Mouse (Mus musculus) hindbrain, embryonic 10.5 days (tissue): Measurements from ENCODE around the gene Gm3055. TPM values are rescaled to one million over a fixed set of nuclear protein-coding genes. Genes with fewer than 3 reads are reported as not detected.
"Not testable (repeated sequence)": the region's sequence is repeated elsewhere in the genome, so short reads cannot be mapped to it uniquely, and the experiment has no call there.

ENCODE experiments used
- DNase-seq: peaks from one replicate; pipeline ENCODE4 v3.0.0-alpha.2; 2017; ENCODE audit warnings: low spot score
- H3K27ac ChIP-seq: fragments of 300-500 bp; sonication (generic); 2 replicates; pipeline ENCODE4 v1.5.1; 2016; ENCODE audit warnings: mild to moderate bottlenecking, moderate library complexity
- H3K27me3 ChIP-seq: fragments of 300-500 bp; sonication (generic); 2 replicates; pipeline ENCODE4 v1.6.1; 2016; ENCODE audit warnings: mild to moderate bottlenecking; ENCODE audit not compliant: poor library complexity, insufficient read depth, severe bottlenecking
- H3K36me3 ChIP-seq: fragments of 300-500 bp; sonication (generic); 2 replicates; pipeline ENCODE4 v1.6.1; 2016; ENCODE audit warnings: mild to moderate bottlenecking, moderate library complexity
- H3K4me1 ChIP-seq: fragments of 300-500 bp; sonication (generic); replicated peaks from 2 replicates; pipeline ENCODE4 v1.6.1; 2016; ENCODE audit warnings: mild to moderate bottlenecking
- H3K4me3 ChIP-seq: fragments of 300-500 bp; sonication (generic); 2 replicates; pipeline ENCODE4 v1.5.1; 2016; ENCODE audit warnings: mild to moderate bottlenecking, moderate library complexity
- H3K9me3 ChIP-seq: fragments of 300-500 bp; sonication (generic); 2 replicates; pipeline ENCODE4 v1.6.1; 2016; ENCODE audit warnings: mild to moderate bottlenecking, moderate library complexity
- WGBS: fragments of 180-500 bp; shearing (Covaris S2); methylation state at CpG from one replicate; pipeline ENCODE4 v1.1.7; 2016; 5-methylcytosine and 5-hydroxymethylcytosine counted together
- polyA plus RNA-seq: library from polyadenylated mRNA; unstranded; fragments of >200 nt; fragmentation: Nextera tagmentation; extraction: Ambion mirVana; gene quantifications from 2 replicates; pipeline ENCODE4 v1.2.1, GENCODE M21; 2016

Gm3055 gene
- polyA plus RNA-seq, result 9.7 and 12.1 TPM in 2 replicates

- not testable (repeated sequence) for H3K4me3 ChIP-seq, H3K27ac ChIP-seq, H3K27me3 ChIP-seq, DNase-seq, H3K36me3 ChIP-seq, H3K9me3 ChIP-seq, H3K4me1 ChIP-seq
- WGBS, result no CpG with 5 or more reads among the region's 43 CpGs
These were observed at the start of gene Gm3055 for GRCm38 (mm10) chr10:81770506-81771403. TSS of gene Gm3055 (minus strand) at chr10:81771161.

- H3K4me3 ChIP-seq, H3K4me1 ChIP-seq, H3K27me3 ChIP-seq, DNase-seq, H3K9me3 ChIP-seq, H3K36me3 ChIP-seq, H3K27ac ChIP-seq: not testable (repeated sequence)
- WGBS, result 36% methylated on average over 15 of the region's 20 CpGs
These were observed 40.9 kb upstream of the Gm3055 start, which contains the start of gene Gm4767 for GRCm38 (mm10) chr10:81811899-81812298. TSS of gene Gm4767 (plus strand) at chr10:81812186.

- WGBS, result no CpG with 5 or more reads among the region's 3 CpGs
- not testable (repeated sequence) for H3K36me3 ChIP-seq, H3K27me3 ChIP-seq, H3K4me3 ChIP-seq, H3K27ac ChIP-seq, H3K4me1 ChIP-seq, H3K9me3 ChIP-seq, DNase-seq
These were observed 430 bp upstream of the Gm3055 start for GRCm38 (mm10) chr10:81771404-81771777.

- H3K36me3 ChIP-seq, H3K4me1 ChIP-seq, H3K27ac ChIP-seq, DNase-seq, H3K4me3 ChIP-seq, H3K27me3 ChIP-seq, H3K9me3 ChIP-seq: not testable (repeated sequence)
- no CpG with 5 or more reads among the region's 46 CpGs for WGBS
These were observed 66.2 kb downstream of the Gm3055 start, which contains the start of gene Zfp433 for GRCm38 (mm10) chr10:81704531-81705301. TSS of gene Zfp433 (plus strand) at chr10:81704825.

Other genes with a start within 250 kb of the Gm3055 start
- gene Gna15, start 246.9 kb downstream of the Gm3055 start, polyA plus RNA-seq, result 0.63 and 1.6 TPM in 2 replicates
- 71.2 and 76.9 TPM in 2 replicates for gene Gna11, start 226.0 kb downstream of the Gm3055 start, polyA plus RNA-seq
- 297 and 430 TPM in 2 replicates for gene Aes, start 211.7 kb downstream of the Gm3055 start, polyA plus RNA-seq
- gene Tle2, start 196.6 kb downstream of the Gm3055 start, polyA plus RNA-seq, result 8.6 and 15.7 TPM in 2 replicates
- gene Tle6, start 170.1 kb downstream of the Gm3055 start, polyA plus RNA-seq, result 6.9 and 7.1 TPM in 2 replicates
- 1.3 and 2.1 TPM in 2 replicates for gene BC025920, start 164.9 kb downstream of the Gm3055 start, polyA plus RNA-seq
- 52.5 and 57.3 TPM in 2 replicates for gene Sirt6, start 143.4 kb downstream of the Gm3055 start, polyA plus RNA-seq
- gene Ankrd24, start 142.6 kb downstream of the Gm3055 start, polyA plus RNA-seq, result 6.8 and 7.5 TPM in 2 replicates
- 3.6 and 5.7 TPM in 2 replicates for gene Gm10778, start 122.1 kb downstream of the Gm3055 start, polyA plus RNA-seq
- 18.0 and 19.8 TPM in 2 replicates for gene Zfp433, start 66.3 kb downstream of the Gm3055 start, polyA plus RNA-seq
- gene Gm4767, start 41.0 kb upstream of the Gm3055 start, polyA plus RNA-seq, result 2.7 and 3.3 TPM in 2 replicates
- 9.3 TPM in 2 replicates for gene Gm32687, start 92.8 kb upstream of the Gm3055 start, polyA plus RNA-seq
- 4.3 and 5.4 TPM in 2 replicates for gene Zfp781, start 159.3 kb upstream of the Gm3055 start, polyA plus RNA-seq